Mouse (Mus musculus): ENCODE measurements around the gene Apol8. TPM values are rescaled to one million over a fixed set of nuclear protein-coding genes. Genes with fewer than 3 reads are reported as not detected.

The Apol8 gene
- polyA plus RNA-seq, 1 experiment from 2014 or later: 0.24 TPM

DNA sequence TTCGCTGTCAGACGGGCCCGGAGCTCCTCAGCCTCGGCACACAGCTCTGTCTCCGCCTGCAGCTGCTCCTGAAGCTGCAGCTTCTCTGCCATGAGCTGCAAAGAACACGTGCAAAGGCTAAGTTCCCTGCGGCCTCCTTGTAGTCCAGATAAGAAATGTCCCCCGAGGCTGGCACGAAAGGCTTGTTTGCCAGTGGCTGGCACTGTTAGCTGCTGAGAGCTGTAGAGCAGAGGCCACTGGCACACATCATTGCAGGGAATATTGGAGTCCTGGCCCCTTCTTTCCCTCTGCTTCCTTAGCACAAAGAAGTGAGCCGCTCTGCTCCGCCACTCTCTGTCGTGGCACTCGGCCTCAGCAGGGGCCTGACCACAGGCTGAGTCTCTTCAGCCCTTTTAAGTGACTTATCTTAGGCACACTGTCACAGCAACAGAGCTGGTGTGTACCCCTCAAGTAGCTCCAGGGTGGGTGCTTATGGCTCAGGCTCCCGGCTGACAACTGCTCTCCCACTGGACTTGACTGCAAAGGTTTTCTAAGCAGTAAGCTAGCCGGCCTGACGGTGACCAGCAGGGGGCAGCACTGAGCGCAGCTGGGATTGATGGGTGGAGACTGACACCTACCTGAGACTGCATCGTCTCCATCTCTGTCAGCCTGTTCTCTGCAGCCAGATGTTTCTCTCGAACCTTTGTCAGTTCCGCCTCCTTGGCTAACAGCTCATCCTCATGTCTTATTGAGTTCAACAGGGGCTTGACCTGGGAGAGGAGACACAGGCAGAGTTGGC, 18.6 kb upstream of the Apol8 start:
- no peaks in the 10 kb centered on the region for H3K4me1 ChIP-seq
- H3K27ac ChIP-seq: no peak overlapping the region
- DNase-seq (ENCODE audit: extremely low spot score, low spot score): peak; percentile 80
- no peaks in the 10 kb centered on the region for H3K9me3 ChIP-seq
- 70% methylated on average over 20 of the region's 20 CpGs for WGBS
- no peak overlapping the region for H3K4me3 ChIP-seq
- H3K36me3 ChIP-seq (replicated peaks): peaks cover 99% of the 10 kb centered on the region
- no peaks in the 10 kb centered on the region for H3K27me3 ChIP-seq (ENCODE audit: poor library complexity, severe bottlenecking)

DNA sequence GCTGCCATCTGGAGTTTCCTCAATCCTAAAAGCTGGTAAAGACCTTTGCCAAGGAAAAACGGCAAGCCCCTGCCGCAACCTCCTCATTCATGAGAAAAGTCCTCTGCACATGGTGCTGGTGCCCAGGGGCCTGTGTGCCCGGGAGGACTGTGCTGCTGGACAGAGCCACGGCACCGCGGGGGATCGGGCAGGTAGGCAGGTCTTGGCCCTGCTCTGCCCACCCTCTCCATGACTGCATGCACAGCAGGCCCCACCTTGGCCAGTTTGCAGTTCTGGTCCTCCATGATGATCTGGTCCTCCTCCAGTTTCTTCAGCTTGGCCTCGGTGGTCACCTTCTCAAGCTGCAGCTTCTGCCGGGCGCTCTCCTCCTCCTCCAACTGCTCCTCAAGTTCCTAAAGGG, 17.5 kb upstream of the Apol8 start:
- peaks cover 99% of the 10 kb centered on the region for H3K36me3 ChIP-seq (replicated peaks)

DNA sequence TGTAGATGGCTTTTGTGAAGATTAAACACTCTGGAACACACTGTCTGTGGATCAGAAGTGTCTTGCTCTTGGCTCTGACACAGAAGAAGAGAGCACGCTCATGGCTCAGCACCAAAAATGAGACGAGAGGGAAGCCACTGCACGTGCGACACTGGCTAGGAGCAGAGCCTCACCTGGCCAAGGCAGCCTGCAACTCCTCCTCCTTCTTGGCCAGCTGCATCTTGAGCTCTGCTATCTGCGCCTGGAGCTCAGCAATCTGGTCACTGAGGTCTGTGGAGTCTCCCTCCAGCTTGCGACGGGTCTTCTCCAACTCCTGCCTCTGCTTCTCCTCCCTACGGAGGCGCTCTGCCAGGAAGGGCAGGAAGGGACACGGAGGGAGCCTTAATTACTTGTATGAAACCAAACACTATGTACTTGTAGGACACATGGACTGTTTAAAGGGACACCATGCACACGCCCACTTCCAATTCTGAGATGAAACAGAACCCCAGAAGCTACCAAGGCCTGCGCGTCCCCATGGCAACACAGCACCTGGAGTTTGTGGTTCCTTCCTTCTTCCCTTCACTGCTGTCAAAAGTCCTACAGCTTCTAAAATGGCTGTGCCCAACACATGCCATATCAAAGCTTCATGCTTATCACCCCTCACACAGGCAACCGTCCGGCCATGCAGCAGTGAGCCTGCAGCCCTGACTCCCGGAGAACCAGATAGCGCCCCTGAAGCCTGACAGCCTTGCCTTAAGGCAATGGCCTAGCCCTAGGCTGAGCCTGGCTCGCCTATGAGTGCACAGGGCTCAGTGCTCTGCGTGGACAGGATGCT, 16.5 kb upstream of the Apol8 start:
- Histone ChIP-seq H3K27ac (no peak overlapping the region), H3K9me3 (no peaks in the 10 kb centered on the region), H3K4me3 (no peak overlapping the region), H3K4me1 (no peaks in the 10 kb centered on the region), H3K27me3 (ENCODE audit: poor library complexity, severe bottlenecking) (no peaks in the 10 kb centered on the region), H3K36me3 (replicated peaks) (peaks cover 99% of the 10 kb centered on the region)
- DNase-seq (ENCODE audit: extremely low spot score, low spot score): no peak
- WGBS: 93% methylated on average over 19 of the region's 19 CpGs

More for the DNA sequence above, 17.5 kb upstream of the Apol8 start:
- Histone ChIP-seq H3K4me1 (no peaks in the 10 kb centered on the region), H3K27me3 (ENCODE audit: poor library complexity, severe bottlenecking) (no peaks in the 10 kb centered on the region), H3K4me3 (no peak overlapping the region), H3K27ac (no peak overlapping the region), H3K9me3 (no peaks in the 10 kb centered on the region)
- no peak for DNase-seq (ENCODE audit: extremely low spot score, low spot score)
- WGBS: 97% methylated on average over 10 of the region's 10 CpGs

DNA sequence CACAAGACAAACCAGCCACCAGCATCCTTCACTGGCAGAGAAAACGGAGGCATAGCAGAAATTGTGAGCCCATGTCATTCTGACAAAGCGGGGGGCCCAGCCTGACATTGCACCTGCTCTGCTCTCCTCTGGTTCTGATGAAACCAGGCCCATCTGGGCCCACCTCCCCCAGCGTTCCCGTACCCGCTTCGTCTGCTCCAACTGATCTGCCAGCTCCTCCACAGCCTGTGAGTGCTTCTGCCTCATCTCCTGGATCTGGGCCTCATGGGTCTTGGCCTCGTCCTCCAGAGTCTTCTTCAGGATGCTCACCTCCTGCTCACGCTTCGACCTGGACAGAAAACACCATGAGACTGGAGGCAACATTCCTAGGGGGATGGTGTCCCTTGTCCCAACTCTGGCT, 14.1 kb upstream of the Apol8 start:
- peaks cover 99% of the 10 kb centered on the region for H3K36me3 ChIP-seq (replicated peaks)
- no peak overlapping the region for H3K27ac ChIP-seq
- WGBS: 96% methylated on average over 9 of the region's 9 CpGs

DNA sequence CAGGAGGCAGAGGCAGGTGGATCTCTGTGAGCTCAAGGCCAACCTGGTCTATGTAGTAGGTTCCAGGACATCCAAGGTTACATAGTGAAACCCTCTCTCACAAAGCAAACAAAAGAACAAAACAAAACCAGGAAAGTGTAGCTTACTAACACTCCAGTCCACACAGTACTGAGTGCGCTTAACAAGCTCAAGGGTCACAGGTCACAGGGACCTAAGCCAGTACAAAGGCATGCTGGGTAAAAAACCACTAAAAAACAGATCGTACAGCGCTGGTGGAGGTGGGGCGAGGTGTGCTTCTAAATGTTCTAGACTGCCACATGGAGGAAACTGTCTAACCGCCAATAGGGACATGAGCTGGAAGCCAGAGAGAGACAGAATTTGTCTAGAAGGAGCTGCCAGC, 13.5 kb upstream of the Apol8 start:
- WGBS: 92% methylated on average over 5 of the region's 5 CpGs
- H3K27ac ChIP-seq: no peak overlapping the region
- no peaks in the 10 kb centered on the region for H3K9me3 ChIP-seq
- H3K4me3 ChIP-seq: no peak overlapping the region
- H3K36me3 ChIP-seq (replicated peaks): peaks cover 99% of the 10 kb centered on the region
- H3K4me1 ChIP-seq: no peaks in the 10 kb centered on the region
- DNase-seq (ENCODE audit: extremely low spot score, low spot score): no peak
- no peaks in the 10 kb centered on the region for H3K27me3 ChIP-seq (ENCODE audit: poor library complexity, severe bottlenecking)

More for the DNA sequence above, 14.1 kb upstream of the Apol8 start:
- Histone ChIP-seq H3K9me3 (no peaks in the 10 kb centered on the region), H3K4me3 (no peak overlapping the region), H3K4me1 (no peaks in the 10 kb centered on the region), H3K27me3 (ENCODE audit: poor library complexity, severe bottlenecking) (no peaks in the 10 kb centered on the region)
- no peak for DNase-seq (ENCODE audit: extremely low spot score, low spot score)

DNA sequence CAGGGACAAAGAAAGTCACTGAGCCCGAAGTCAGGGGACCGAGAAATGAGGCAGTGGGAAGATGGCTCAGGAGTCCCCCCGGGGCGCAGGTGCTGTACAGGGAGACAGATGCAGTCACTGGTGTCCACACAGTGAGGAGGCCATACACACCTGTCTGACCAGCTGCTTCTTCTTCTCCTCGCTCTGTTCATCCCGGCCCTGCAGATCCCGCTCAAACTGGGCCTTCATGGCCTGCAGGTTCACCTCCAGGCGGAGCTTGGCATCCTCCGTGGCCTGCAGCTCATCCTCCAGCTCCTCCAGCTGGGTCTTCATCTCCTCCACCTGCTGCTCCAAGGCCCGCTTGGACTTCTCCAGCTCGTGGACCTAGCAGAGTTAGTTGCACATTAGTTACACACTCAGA, 10.2 kb upstream of the Apol8 start:
- H3K27me3 ChIP-seq (ENCODE audit: poor library complexity, severe bottlenecking): no peaks in the 10 kb centered on the region
- 93% methylated on average over 11 of the region's 11 CpGs for WGBS
- peaks cover 100% of the 10 kb centered on the region for H3K36me3 ChIP-seq (replicated peaks)

DNA sequence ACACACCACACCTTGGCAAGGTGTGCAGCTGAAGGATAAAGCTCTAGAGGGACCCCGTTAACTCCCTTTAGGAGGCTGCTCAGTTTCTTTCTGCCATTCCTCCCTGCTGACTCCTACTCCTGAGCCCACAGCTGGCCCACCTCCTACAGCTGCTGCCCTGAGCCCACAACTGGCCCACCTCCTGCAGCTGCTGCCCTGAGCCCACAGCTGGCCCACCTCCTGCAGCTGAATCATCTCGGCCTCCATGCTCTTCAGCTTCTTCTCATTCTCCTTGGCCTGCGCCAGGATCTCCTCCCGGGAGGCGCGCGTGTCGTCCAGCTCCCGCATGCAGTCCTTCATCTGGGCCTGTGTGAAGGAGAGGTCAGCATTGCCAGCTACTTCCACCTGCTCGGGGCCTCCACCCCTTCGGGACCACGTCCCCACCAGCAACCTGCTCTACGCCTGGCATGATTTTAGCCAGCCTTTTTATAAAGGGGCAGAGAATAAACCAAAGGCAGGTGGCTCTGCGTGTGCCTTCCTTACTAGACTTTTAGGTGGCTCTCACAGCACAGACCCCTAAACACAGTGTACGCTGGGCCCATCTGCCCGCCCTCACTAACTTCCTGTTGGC, 8.8 kb upstream of the Apol8 start:
- Histone ChIP-seq H3K4me1 (no peaks in the 10 kb centered on the region), H3K4me3 (no peak overlapping the region), H3K27me3 (ENCODE audit: poor library complexity, severe bottlenecking) (no peaks in the 10 kb centered on the region), H3K36me3 (replicated peaks) (peaks cover 100% of the 10 kb centered on the region), H3K27ac (no peak overlapping the region), H3K9me3 (no peaks in the 10 kb centered on the region)
- 95% methylated on average over 16 of the region's 16 CpGs for WGBS
- DNase-seq (ENCODE audit: extremely low spot score, low spot score): no peak

More for the DNA sequence above, 10.2 kb upstream of the Apol8 start:
- Histone ChIP-seq H3K27ac (no peak overlapping the region), H3K4me3 (no peak overlapping the region), H3K4me1 (no peaks in the 10 kb centered on the region), H3K9me3 (no peaks in the 10 kb centered on the region)
- DNase-seq (ENCODE audit: extremely low spot score, low spot score): no peak

DNA sequence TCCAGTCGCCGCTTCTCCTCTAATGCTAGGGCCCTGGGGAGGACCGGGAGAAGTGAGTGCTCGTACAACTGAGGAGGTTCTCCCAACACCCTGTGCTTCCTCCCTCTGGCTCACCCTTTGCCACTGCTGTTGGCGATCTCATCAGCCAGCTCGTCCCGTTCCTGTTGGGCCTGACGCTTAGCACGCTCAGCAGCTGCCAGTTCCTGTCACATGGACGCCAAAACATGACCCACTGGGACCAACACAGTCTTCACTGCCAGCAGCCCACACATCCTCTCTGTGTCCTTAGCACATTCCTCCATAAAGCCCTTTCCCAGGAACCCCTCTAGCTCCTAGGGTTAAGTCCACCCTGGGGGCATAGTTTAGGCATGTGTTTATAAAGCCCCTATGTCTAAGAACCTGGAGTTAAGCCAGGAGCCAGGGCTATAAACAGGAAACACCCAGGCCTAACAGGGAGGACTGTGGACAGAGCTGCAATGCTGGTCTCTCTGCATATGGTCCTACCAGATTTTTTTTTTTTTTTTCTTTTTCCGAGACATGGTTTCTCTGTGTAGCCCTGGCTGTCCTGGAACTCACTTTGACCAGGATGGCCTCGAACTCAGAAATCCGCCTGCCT, 7.7 kb upstream of the Apol8 start:
- peaks cover 99% of the 10 kb centered on the region for H3K36me3 ChIP-seq (replicated peaks)

DNA sequence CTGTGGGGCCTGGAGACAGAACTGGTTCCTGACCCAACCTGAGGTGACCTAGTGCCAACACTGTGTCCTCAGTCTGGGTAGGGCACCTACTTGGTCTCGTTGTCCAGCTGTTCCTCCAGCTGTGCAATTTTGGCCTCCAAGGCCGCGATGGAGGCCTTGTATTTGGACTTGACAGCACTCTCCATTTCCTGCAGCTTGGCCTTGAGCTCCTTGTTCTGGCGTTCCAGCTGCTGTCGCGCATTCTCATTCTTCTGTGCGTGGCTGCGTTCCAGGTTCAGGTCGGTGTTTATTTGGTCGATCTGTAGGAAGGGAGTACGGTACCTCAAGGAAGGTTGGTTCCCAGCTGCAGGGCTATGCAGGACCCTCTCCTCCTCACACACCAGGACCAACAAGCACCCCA, 6.9 kb upstream of the Apol8 start:
- Histone ChIP-seq H3K27me3 (ENCODE audit: poor library complexity, severe bottlenecking) (no peaks in the 10 kb centered on the region), H3K36me3 (replicated peaks) (peaks cover 97% of the 10 kb centered on the region), H3K27ac (no peak overlapping the region), H3K4me3 (no peak overlapping the region), H3K4me1 (no peaks in the 10 kb centered on the region), H3K9me3 (no peaks in the 10 kb centered on the region)
- WGBS: 95% methylated on average over 11 of the region's 11 CpGs
- DNase-seq (ENCODE audit: extremely low spot score, low spot score): no peak

More for the DNA sequence above, 7.7 kb upstream of the Apol8 start:
- no peak overlapping the region for H3K4me3 ChIP-seq
- DNase-seq (ENCODE audit: extremely low spot score, low spot score): no peak
- H3K27ac ChIP-seq: no peak overlapping the region
- no peaks in the 10 kb centered on the region for H3K9me3 ChIP-seq
- no peaks in the 10 kb centered on the region for H3K27me3 ChIP-seq (ENCODE audit: poor library complexity, severe bottlenecking)
- H3K4me1 ChIP-seq: no peaks in the 10 kb centered on the region
- 90% methylated on average over 13 of the region's 13 CpGs for WGBS

DNA sequence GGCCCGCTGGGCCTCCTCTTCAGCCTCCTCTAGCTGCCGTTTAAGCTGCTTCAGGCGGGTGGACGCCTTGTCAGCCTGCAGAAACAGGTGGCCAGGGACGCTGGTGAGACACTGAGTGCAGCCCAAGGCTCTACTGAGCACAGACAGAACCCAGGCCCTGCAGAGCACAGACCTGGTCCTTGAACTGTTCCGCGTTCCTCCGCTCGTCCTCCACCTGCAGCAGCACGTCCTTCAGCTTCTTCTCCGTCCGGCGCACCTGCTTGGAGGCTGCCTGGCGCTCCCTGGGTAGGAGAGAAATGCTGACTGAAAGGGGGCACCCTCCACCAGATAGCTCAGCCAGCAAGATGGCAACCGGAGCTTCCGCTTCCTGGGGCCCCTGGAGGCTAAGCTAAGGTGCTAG, 6.2 kb upstream of the Apol8 start:
- no peak for DNase-seq (ENCODE audit: extremely low spot score, low spot score)
- WGBS: 92% methylated on average over 16 of the region's 16 CpGs
- peaks cover 90% of the 10 kb centered on the region for H3K36me3 ChIP-seq (replicated peaks)
- H3K4me3 ChIP-seq: no peak overlapping the region
- no peaks in the 10 kb centered on the region for H3K27me3 ChIP-seq (ENCODE audit: poor library complexity, severe bottlenecking)
- H3K27ac ChIP-seq: no peak overlapping the region
- H3K4me1 ChIP-seq: no peaks in the 10 kb centered on the region
- no peaks in the 10 kb centered on the region for H3K9me3 ChIP-seq

DNA sequence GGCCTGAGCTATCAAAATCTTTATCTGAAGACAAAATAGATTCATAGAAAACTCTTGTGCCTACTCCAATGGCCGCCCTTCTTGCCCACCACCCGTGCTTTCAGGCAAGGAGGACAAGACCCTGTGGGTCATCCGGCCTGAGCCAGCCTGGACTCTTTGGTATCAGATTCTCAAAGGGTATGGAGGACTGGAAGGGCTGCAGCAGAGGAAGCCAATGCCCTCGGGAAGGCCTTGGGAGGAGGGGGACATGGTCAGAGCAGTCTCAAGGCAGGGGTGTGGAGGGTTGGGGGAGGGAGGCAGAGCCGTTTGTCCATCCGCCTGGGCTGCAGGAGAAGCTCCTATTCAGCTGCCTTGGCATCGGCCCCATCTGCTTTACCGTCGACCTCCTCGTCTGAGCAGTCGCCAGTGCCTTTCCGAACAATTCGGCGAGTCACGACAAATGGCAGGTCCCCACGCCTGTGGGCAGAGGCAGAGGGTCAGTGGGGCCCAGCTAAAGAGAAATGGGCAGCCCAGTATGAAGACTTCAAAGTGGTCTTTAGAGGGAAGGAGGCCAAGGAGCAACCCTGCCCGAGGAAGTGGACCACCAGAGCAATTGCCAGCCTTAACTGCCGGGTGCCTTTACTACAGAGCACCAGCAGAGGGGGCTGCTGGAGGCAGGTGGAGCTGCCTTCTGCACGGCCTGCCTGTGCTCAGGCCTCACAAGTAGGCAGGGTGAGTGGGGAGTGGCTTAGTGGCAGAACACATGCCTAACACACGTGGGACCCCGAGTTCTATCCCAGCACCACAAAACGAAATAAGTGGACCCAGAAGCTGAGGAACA, 5.0 kb upstream of the Apol8 start:
- Histone ChIP-seq H3K36me3 (replicated peaks) (peaks cover 78% of the 10 kb centered on the region), H3K4me1 (peaks cover 3% of the 10 kb centered on the region), H3K27ac (no peak overlapping the region), H3K4me3 (no peak overlapping the region), H3K9me3 (no peaks in the 10 kb centered on the region), H3K27me3 (ENCODE audit: poor library complexity, severe bottlenecking) (no peaks in the 10 kb centered on the region)
- WGBS: 83% methylated on average over 22 of the region's 22 CpGs
- peak; percentile 35 for DNase-seq (ENCODE audit: extremely low spot score, low spot score)

DNA sequence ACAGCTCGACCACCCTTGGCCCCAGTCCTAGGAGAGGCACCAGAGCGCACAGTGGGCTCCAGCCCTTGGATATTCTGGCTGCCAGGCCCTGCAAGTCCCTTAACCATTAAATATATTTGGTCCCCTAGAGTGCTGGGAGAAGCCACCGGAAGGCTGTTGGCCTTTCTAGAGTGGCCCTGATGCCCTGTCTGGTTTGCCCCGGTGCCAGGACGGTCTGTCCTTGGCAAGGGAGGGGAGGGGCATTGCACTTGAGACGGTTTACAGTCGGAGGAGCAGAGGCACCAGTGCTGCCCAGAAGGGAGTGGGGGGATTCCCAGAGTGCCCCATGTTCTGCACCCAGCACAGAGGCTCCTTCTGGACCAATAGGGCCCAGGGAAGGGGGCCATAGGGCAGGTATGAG, 4.3 kb upstream of the Apol8 start:
- Histone ChIP-seq H3K4me1 (peaks cover 6% of the 10 kb centered on the region), H3K36me3 (replicated peaks) (peaks cover 71% of the 10 kb centered on the region), H3K27ac (no peak overlapping the region), H3K9me3 (no peaks in the 10 kb centered on the region), H3K4me3 (no peak overlapping the region), H3K27me3 (ENCODE audit: poor library complexity, severe bottlenecking) (no peaks in the 10 kb centered on the region)
- no peak for DNase-seq (ENCODE audit: extremely low spot score, low spot score)
- WGBS: 96% methylated on average over 7 of the region's 7 CpGs

All from forebrain, embryonic 10.5 days (tissue).